Mouse (Mus musculus): ENCODE measurements at regions not wholly inside any gene's neighbourhood (a gene's known extent, or its start where the extent isn't known, plus 50 kb on each side); places are given as distances from the start of the nearest gene placed in this dataset.

DNA sequence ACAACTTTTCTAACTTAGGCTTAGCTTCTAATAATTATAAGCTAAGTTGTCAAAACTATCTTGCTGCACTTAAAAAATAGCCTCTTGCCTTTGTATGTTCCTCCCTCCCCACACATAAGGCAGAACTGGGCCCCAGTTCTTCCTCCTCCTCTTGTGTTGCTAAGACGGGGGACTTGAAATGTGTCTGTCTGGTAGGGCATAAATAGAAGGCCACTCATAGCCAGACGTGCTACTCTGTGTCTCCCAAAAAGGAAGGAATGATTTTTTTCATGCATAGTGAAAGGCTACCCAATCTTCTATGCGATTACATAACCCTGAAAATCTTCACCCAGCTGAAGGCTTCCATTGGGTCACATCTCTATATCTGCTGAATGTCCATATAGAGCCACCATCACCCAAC lies 183.5 kb downstream of the Hsfy2 start:
- ATAC-seq (ENCODE audit: insufficient read depth) = no peak
- no peaks in the 10 kb centered on the region for H3K9me3 ChIP-seq (ENCODE audit: low read depth, low read length)
- no peak overlapping the region for H3K4me2 ChIP-seq
- no peak overlapping the region for H3K9ac ChIP-seq
- 0 out of 2 replicates have a peak, but pooled peaks cover 2% of the 10 kb centered on the region for H3K4me1 ChIP-seq (ENCODE audit: insufficient read depth)
- no peaks in the 10 kb centered on the region for H3K27me3 ChIP-seq (ENCODE audit: insufficient read depth, low read length)
- 81% methylated on average over 3 of the region's 3 CpGs for WGBS
- H3K27ac ChIP-seq (ENCODE audit: low read depth) = no peak overlapping the region
- no peak for DNase-seq
- H3K36me3 ChIP-seq (ENCODE audit: insufficient read depth) = no peaks in the 10 kb centered on the region
- no peak overlapping the region for H3K4me3 ChIP-seq (ENCODE audit: low read depth, low read length)
- no peak for TF ChIP-seq CTCF (IDR thresholded peaks at IDR 0.05; ENCODE audit: low read depth)

DNA sequence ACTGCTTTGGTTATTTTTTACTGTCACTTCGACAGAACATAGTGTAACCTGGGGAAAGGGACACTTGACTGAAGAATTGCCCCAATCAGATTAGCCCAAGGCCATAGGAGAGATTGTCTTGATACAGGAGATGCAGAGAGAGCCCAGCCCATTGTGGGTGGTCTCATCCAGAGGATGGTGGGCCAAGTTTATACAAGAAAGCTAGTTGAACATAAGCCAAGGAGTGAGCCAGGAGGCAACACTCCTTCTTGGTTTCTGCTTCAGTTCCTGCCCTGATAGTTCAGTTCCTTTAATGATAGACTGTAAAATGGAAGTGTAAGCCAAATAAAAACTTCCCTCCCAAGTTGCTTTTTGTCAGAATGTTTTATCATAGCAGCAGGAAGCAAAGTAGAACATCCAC lies 194.4 kb downstream of the Hsfy2 start:
- Histone ChIP-seq H3K9me3 (ENCODE audit: low read depth, low read length) (no peaks in the 10 kb centered on the region), H3K4me2 (no peak overlapping the region), H3K27me3 (ENCODE audit: insufficient read depth, low read length) (no peaks in the 10 kb centered on the region), H3K36me3 (ENCODE audit: insufficient read depth) (no peaks in the 10 kb centered on the region), H3K4me3 (ENCODE audit: low read depth, low read length) (no peak overlapping the region), H3K4me1 (ENCODE audit: insufficient read depth) (no peaks in the 10 kb centered on the region), H3K27ac (ENCODE audit: low read depth) (no peak overlapping the region), H3K9ac (no peak overlapping the region)
- WGBS = 65% methylated on average over 1 of the region's 1 CpGs
- ATAC-seq (ENCODE audit: insufficient read depth) (peak; percentile 80), DNase-seq (peak; percentile 56)
- TF ChIP-seq CTCF (IDR thresholded peaks at IDR 0.05; ENCODE audit: low read depth) = no peak

DNA sequence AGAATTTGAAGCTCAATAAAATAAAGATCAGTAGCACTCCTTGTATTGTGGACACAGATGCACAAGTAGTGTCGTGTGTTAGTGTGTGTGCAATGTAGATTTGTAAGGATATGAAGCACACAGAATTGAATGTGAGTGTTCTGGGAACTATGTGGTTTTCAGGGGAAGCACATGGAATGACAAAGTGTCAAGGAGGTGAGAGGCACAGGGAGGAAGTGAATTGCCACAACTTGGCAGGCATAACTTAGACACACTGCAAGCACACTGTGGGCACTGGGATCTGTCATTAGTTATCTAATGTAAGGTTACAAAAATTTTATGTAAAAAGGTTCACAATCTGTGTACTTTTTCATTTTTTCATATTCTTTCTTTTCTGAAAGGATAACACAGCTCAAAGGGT lies 230.4 kb downstream of the Hsfy2 start:
- Histone ChIP-seq H3K4me2 (no peak overlapping the region), H3K9me3 (ENCODE audit: low read depth, low read length) (no peaks in the 10 kb centered on the region), H3K27me3 (ENCODE audit: insufficient read depth, low read length) (no peaks in the 10 kb centered on the region), H3K9ac (no peak overlapping the region), H3K4me1 (ENCODE audit: insufficient read depth) (no peaks in the 10 kb centered on the region), H3K4me3 (ENCODE audit: low read depth, low read length) (no peak overlapping the region), H3K27ac (ENCODE audit: low read depth) (no peak overlapping the region), H3K36me3 (ENCODE audit: insufficient read depth) (no peaks in the 10 kb centered on the region)
- ATAC-seq (ENCODE audit: insufficient read depth) (no peak), DNase-seq (no peak)
- WGBS = 67% methylated on average over 1 of the region's 1 CpGs
- no peak for TF ChIP-seq CTCF (IDR thresholded peaks at IDR 0.05; ENCODE audit: low read depth)

DNA sequence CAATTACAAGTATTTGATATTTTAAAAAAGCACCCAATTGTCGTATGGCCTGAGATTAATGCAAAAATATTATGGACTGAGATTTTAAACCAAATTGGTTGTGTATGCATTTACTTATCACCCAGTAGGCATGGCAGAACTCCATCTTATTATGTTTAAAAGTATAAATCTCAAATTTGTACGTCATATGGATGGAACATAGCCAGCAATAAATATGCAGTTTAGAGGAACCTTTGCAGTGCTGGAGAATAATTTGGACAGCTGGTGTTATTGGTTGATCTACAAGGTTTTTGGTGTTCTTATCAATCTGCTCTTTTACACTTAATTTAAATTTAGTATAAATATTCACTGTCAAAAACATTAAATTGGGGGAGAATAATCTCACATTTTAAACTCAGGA lies 233.9 kb downstream of the Hsfy2 start:
- WGBS = 54% methylated on average over 2 of the region's 2 CpGs
- DNase-seq (no peak), ATAC-seq (ENCODE audit: insufficient read depth) (no peak)
- no peak overlapping the region for H3K4me2 ChIP-seq
- no peaks in the 10 kb centered on the region for H3K4me1 ChIP-seq (ENCODE audit: insufficient read depth)
- no peaks in the 10 kb centered on the region for H3K27me3 ChIP-seq (ENCODE audit: insufficient read depth, low read length)
- no peak for TF ChIP-seq CTCF (IDR thresholded peaks at IDR 0.05; ENCODE audit: low read depth)
- no peak overlapping the region for H3K27ac ChIP-seq (ENCODE audit: low read depth)
- H3K9ac ChIP-seq = no peak overlapping the region
- no peaks in the 10 kb centered on the region for H3K36me3 ChIP-seq (ENCODE audit: insufficient read depth)
- no peak overlapping the region for H3K4me3 ChIP-seq (ENCODE audit: low read depth, low read length)
- H3K9me3 ChIP-seq (ENCODE audit: low read depth, low read length) = no peaks in the 10 kb centered on the region

DNA sequence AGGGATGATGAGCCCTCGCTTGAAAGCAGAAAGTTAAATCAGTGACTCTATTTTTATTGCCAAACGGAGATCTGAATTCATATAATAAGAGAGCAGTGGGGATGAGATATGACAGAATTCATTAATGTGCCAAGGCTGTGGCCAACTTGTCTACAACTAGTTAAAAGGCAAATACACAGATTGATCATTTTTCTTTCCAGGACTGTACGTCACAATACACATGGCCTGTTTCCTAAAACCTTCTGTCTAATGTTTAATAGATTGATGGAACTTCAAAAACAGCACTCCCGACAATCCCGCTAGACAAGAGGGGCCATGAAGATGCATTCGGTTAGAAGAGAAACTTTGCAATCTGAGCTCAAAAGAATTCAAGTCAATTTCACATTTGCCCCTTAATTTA lies 241.4 kb downstream of the Hsfy2 start:
- Histone ChIP-seq H3K36me3 (ENCODE audit: insufficient read depth) (no peaks in the 10 kb centered on the region), H3K9me3 (ENCODE audit: low read depth, low read length) (no peaks in the 10 kb centered on the region), H3K4me3 (ENCODE audit: low read depth, low read length) (no peak overlapping the region), H3K4me1 (ENCODE audit: insufficient read depth) (no peaks in the 10 kb centered on the region), H3K9ac (no peak overlapping the region), H3K27me3 (ENCODE audit: insufficient read depth, low read length) (no peaks in the 10 kb centered on the region), H3K27ac (ENCODE audit: low read depth) (no peak overlapping the region), H3K4me2 (no peak overlapping the region)
- TF ChIP-seq CTCF (IDR thresholded peaks at IDR 0.05; ENCODE audit: low read depth) = no peak
- ATAC-seq (ENCODE audit: insufficient read depth) (no peak), DNase-seq (no peak)
- 71% methylated on average over 6 of the region's 6 CpGs for WGBS

DNA sequence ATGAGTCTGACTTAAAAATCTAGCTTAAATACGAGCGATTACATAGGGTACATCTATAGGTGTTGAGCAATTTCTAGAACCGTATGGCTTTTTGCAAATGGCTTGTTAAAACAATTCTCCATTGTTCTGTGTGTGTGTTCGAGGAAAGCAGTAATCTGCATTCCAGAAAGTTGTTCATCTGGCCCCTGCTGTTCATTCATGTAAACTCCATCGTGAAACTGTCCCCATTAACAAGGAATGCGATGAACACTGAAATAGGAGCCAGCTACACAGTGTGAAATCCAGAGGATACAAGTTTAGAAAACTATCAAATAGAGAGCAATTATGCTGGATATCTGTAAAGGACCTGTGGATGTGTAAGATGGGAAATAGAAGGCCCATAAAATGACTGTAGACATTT lies 250.1 kb downstream of the Hsfy2 start:
- DNase-seq (no peak), ATAC-seq (ENCODE audit: insufficient read depth) (no peak)
- H3K9me3 ChIP-seq (ENCODE audit: low read depth, low read length) = no peaks in the 10 kb centered on the region
- no peaks in the 10 kb centered on the region for H3K36me3 ChIP-seq (ENCODE audit: insufficient read depth)
- no peak overlapping the region for H3K4me2 ChIP-seq
- H3K4me3 ChIP-seq (ENCODE audit: low read depth, low read length) = no peak overlapping the region
- H3K4me1 ChIP-seq (ENCODE audit: insufficient read depth) = no peaks in the 10 kb centered on the region
- no peak for TF ChIP-seq CTCF (IDR thresholded peaks at IDR 0.05; ENCODE audit: low read depth)
- H3K27me3 ChIP-seq (ENCODE audit: insufficient read depth, low read length) = no peaks in the 10 kb centered on the region
- no peak overlapping the region for H3K9ac ChIP-seq
- H3K27ac ChIP-seq (ENCODE audit: low read depth) = no peak overlapping the region
- WGBS = 60% methylated on average over 6 of the region's 6 CpGs

DNA sequence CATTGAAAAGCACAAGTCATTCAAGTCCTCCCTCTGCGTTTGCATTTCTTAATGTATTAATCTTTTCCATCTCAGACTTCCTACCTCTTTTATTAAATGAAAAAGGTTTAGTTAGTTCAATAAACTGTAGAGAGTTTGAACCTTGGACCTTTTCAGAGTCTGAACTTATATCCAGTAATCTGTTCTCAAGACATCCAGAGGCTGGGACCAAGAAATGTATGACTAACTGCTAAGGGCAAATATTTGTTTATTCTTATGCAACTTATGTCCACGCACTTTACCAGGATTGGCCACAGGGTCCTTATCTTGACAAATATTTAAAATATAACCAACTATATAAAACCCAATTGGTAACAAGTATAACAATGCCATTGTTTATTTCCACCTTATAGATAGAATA lies 270.9 kb downstream of the Hsfy2 start:
- WGBS = 69% methylated on average over 2 of the region's 2 CpGs
- Histone ChIP-seq H3K27me3 (ENCODE audit: insufficient read depth, low read length) (no peaks in the 10 kb centered on the region), H3K27ac (ENCODE audit: low read depth) (no peak overlapping the region), H3K9me3 (ENCODE audit: low read depth, low read length) (no peaks in the 10 kb centered on the region), H3K4me1 (ENCODE audit: insufficient read depth) (no peaks in the 10 kb centered on the region), H3K4me3 (ENCODE audit: low read depth, low read length) (no peak overlapping the region), H3K36me3 (ENCODE audit: insufficient read depth) (no peaks in the 10 kb centered on the region), H3K9ac (no peak overlapping the region), H3K4me2 (no peak overlapping the region)
- no peak for ATAC-seq (ENCODE audit: insufficient read depth)
- TF ChIP-seq CTCF (IDR thresholded peaks at IDR 0.05; ENCODE audit: low read depth) = no peak
- DNase-seq = no peak

DNA sequence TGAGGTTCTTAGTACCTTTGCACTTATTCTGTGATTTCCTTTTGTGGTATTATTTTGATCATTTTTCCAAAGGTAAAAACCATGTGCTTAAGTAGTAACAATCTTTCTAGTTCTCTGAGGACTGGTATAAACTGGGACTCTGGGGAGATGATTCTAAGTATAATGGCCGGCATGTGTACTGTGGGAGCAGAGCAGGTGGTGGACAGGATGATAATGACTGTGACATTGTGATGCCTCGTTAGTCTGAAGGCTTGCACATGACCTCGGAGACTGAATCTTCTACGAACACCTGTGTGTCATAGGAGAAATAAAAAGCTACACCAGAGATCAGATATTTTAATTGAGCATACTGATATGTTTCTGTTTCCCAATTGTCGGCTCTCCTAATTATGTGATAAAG lies 276.4 kb downstream of the Hsfy2 start:
- TF ChIP-seq CTCF (IDR thresholded peaks at IDR 0.05; ENCODE audit: low read depth) = no peak
- Histone ChIP-seq H3K4me2 (no peak overlapping the region), H3K4me3 (ENCODE audit: low read depth, low read length) (no peak overlapping the region), H3K9me3 (ENCODE audit: low read depth, low read length) (no peaks in the 10 kb centered on the region), H3K27me3 (ENCODE audit: insufficient read depth, low read length) (no peaks in the 10 kb centered on the region), H3K27ac (ENCODE audit: low read depth) (no peak overlapping the region), H3K4me1 (ENCODE audit: insufficient read depth) (no peaks in the 10 kb centered on the region), H3K36me3 (ENCODE audit: insufficient read depth) (no peaks in the 10 kb centered on the region), H3K9ac (no peak overlapping the region)
- no peak for DNase-seq
- 73% methylated on average over 5 of the region's 5 CpGs for WGBS
- no peak for ATAC-seq (ENCODE audit: insufficient read depth)

All from lung, embryonic 14.5 days (tissue).